Mouse (Mus musculus): ENCODE results near the gene Gm37240. TPM values are rescaled to one million over a fixed set of nuclear protein-coding genes. Genes with fewer than 3 reads are reported as not detected.

Gm37240 gene
- polyA plus RNA-seq, 1 experiment from 2014 or later = 2.8 TPM

GRCm38 (mm10) chr3:85516739-85517396 is 370.4 kb downstream of the Gm37240 start:
- H3K27me3 ChIP-seq (replicated peaks; ENCODE audit: low read depth, poor library complexity, severe bottlenecking) = no peaks in the 10 kb centered on the region
- peaks cover 9% of the 10 kb centered on the region; the same call in 1 of the 2 replicates for H3K4me1 ChIP-seq
- no peaks in the 10 kb centered on the region for H3K9me3 ChIP-seq
- WGBS = 78% methylated on average over 11 of the region's 11 CpGs
- DNase-seq (ENCODE audit: low spot score) = no peak
- H3K4me3 ChIP-seq = no peak overlapping the region
- H3K27ac ChIP-seq (replicated peaks) = no peak overlapping the region
- no peaks in the 10 kb centered on the region for H3K36me3 ChIP-seq (replicated peaks)

GRCm38 (mm10) chr3:85514700-85515099 is 372.6 kb downstream of the Gm37240 start:
- DNase-seq (ENCODE audit: low spot score) = no peak
- 73% methylated on average over 11 of the region's 11 CpGs for WGBS
- H3K4me3 ChIP-seq = no peak overlapping the region
- H3K4me1 ChIP-seq = peaks cover 9% of the 10 kb centered on the region; the same call in 1 of the 2 replicates
- H3K27me3 ChIP-seq (replicated peaks; ENCODE audit: low read depth, poor library complexity, severe bottlenecking) = no peaks in the 10 kb centered on the region
- H3K36me3 ChIP-seq (replicated peaks) = no peaks in the 10 kb centered on the region
- no peak overlapping the region for H3K27ac ChIP-seq (replicated peaks)
- H3K9me3 ChIP-seq = no peaks in the 10 kb centered on the region

GRCm38 (mm10) chr3:85508717-85509279 is 378.5 kb downstream of the Gm37240 start:
- H3K27me3 ChIP-seq (replicated peaks; ENCODE audit: low read depth, poor library complexity, severe bottlenecking) = no peaks in the 10 kb centered on the region
- 83% methylated on average over 5 of the region's 5 CpGs for WGBS

GRCm38 (mm10) chr3:85500096-85500495 is 387.2 kb downstream of the Gm37240 start:
- Histone ChIP-seq H3K9me3 (no peaks in the 10 kb centered on the region), H3K27ac (replicated peaks) (no peak overlapping the region), H3K27me3 (replicated peaks; ENCODE audit: low read depth, poor library complexity, severe bottlenecking) (no peaks in the 10 kb centered on the region), H3K36me3 (replicated peaks) (no peaks in the 10 kb centered on the region), H3K4me3 (no peak overlapping the region), H3K4me1 (no peaks in the 10 kb centered on the region)
- WGBS = 82% methylated on average over 3 of the region's 3 CpGs
- no peak for DNase-seq (ENCODE audit: low spot score)

More at GRCm38 (mm10) chr3:85508717-85509279, 378.5 kb downstream of the Gm37240 start:
- DNase-seq (ENCODE audit: low spot score) = no peak
- Histone ChIP-seq H3K36me3 (replicated peaks) (no peaks in the 10 kb centered on the region), H3K4me3 (no peak overlapping the region), H3K9me3 (no peaks in the 10 kb centered on the region), H3K27ac (replicated peaks) (no peak overlapping the region), H3K4me1 (no peaks in the 10 kb centered on the region)

- 86% methylated on average over 4 of the region's 4 CpGs for WGBS
- H3K9me3 ChIP-seq = no peaks in the 10 kb centered on the region
- no peaks in the 10 kb centered on the region for H3K36me3 ChIP-seq (replicated peaks)
- no peaks in the 10 kb centered on the region for H3K4me1 ChIP-seq
- no peak overlapping the region for H3K4me3 ChIP-seq
- H3K27ac ChIP-seq (replicated peaks) = no peak overlapping the region
- no peak for DNase-seq (ENCODE audit: low spot score)
- H3K27me3 ChIP-seq (replicated peaks; ENCODE audit: low read depth, poor library complexity, severe bottlenecking) = no peaks in the 10 kb centered on the region
Observed at GRCm38 (mm10) chr3:85496146-85496545, 391.2 kb downstream of the Gm37240 start.

GRCm38 (mm10) chr3:85493796-85494195 is 393.5 kb downstream of the Gm37240 start:
- no peaks in the 10 kb centered on the region for H3K27me3 ChIP-seq (replicated peaks; ENCODE audit: low read depth, poor library complexity, severe bottlenecking)
- 87% methylated on average over 8 of the region's 8 CpGs for WGBS
- no peak for DNase-seq (ENCODE audit: low spot score)
- no peak overlapping the region for H3K4me3 ChIP-seq
- H3K9me3 ChIP-seq = no peaks in the 10 kb centered on the region
- H3K27ac ChIP-seq (replicated peaks) = no peak overlapping the region
- H3K36me3 ChIP-seq (replicated peaks) = no peaks in the 10 kb centered on the region
- no peaks in the 10 kb centered on the region for H3K4me1 ChIP-seq

GRCm38 (mm10) chr3:85490204-85490603 is 397.1 kb downstream of the Gm37240 start:
- DNase-seq (ENCODE audit: low spot score) = no peak

GRCm38 (mm10) chr3:85487379-85487778 is 399.9 kb downstream of the Gm37240 start:
- Histone ChIP-seq H3K4me1 (peaks cover 17% of the 10 kb centered on the region), H3K27ac (replicated peaks) (no peak overlapping the region), H3K4me3 (no peak overlapping the region), H3K9me3 (no peaks in the 10 kb centered on the region), H3K36me3 (replicated peaks) (no peaks in the 10 kb centered on the region), H3K27me3 (replicated peaks; ENCODE audit: low read depth, poor library complexity, severe bottlenecking) (no peaks in the 10 kb centered on the region)
- WGBS = 84% methylated on average over 6 of the region's 6 CpGs
- DNase-seq (ENCODE audit: low spot score) = no peak

More at GRCm38 (mm10) chr3:85490204-85490603, 397.1 kb downstream of the Gm37240 start:
- 91% methylated on average over 3 of the region's 3 CpGs for WGBS
- Histone ChIP-seq H3K4me1 (peaks cover 9% of the 10 kb centered on the region), H3K27me3 (replicated peaks; ENCODE audit: low read depth, poor library complexity, severe bottlenecking) (no peaks in the 10 kb centered on the region), H3K36me3 (replicated peaks) (no peaks in the 10 kb centered on the region), H3K27ac (replicated peaks) (no peak overlapping the region), H3K9me3 (no peaks in the 10 kb centered on the region), H3K4me3 (no peak overlapping the region)

- no peaks in the 10 kb centered on the region for H3K27me3 ChIP-seq (replicated peaks; ENCODE audit: low read depth, poor library complexity, severe bottlenecking)
Observed at GRCm38 (mm10) chr3:85485536-85486190, 401.7 kb downstream of the Gm37240 start.

GRCm38 (mm10) chr3:85482636-85483035 is 404.7 kb downstream of the Gm37240 start:
- Histone ChIP-seq H3K4me3 (no peak overlapping the region), H3K36me3 (replicated peaks) (no peaks in the 10 kb centered on the region), H3K27me3 (replicated peaks; ENCODE audit: low read depth, poor library complexity, severe bottlenecking) (no peaks in the 10 kb centered on the region), H3K27ac (replicated peaks) (no peak overlapping the region), H3K4me1 (peaks cover 18% of the 10 kb centered on the region), H3K9me3 (no peaks in the 10 kb centered on the region)
- DNase-seq (ENCODE audit: low spot score) = peak; percentile 28
- 53% methylated on average over 5 of the region's 5 CpGs for whole genome bisulfite sequencing

More at GRCm38 (mm10) chr3:85485536-85486190, 401.7 kb downstream of the Gm37240 start:
- Histone ChIP-seq H3K4me1 (peaks cover 18% of the 10 kb centered on the region), H3K27ac (replicated peaks) (peak overlapping the region; percentile 7; the same call in 1 of the 2 replicates), H3K36me3 (replicated peaks) (no peaks in the 10 kb centered on the region), H3K4me3 (no peak overlapping the region), H3K9me3 (no peaks in the 10 kb centered on the region)
- WGBS = 61% methylated on average over 3 of the region's 3 CpGs
- peak; percentile 21 for DNase-seq (ENCODE audit: low spot score)

- H3K4me3 ChIP-seq = no peak overlapping the region
- no peaks in the 10 kb centered on the region for H3K27me3 ChIP-seq (replicated peaks; ENCODE audit: low read depth, poor library complexity, severe bottlenecking)
- peaks cover 13% of the 10 kb centered on the region for H3K4me1 ChIP-seq
- WGBS = 91% methylated on average over 1 of the region's 1 CpGs
- DNase-seq (ENCODE audit: low spot score) = no peak
- H3K27ac ChIP-seq (replicated peaks) = no peak overlapping the region
- no peaks in the 10 kb centered on the region for H3K36me3 ChIP-seq (replicated peaks)
- no peaks in the 10 kb centered on the region for H3K9me3 ChIP-seq
Observed at GRCm38 (mm10) chr3:85480638-85481037, 406.7 kb downstream of the Gm37240 start.

- WGBS = 94% methylated on average over 8 of the region's 8 CpGs
- Histone ChIP-seq H3K4me3 (no peak overlapping the region), H3K27ac (replicated peaks) (no peak overlapping the region), H3K27me3 (replicated peaks; ENCODE audit: low read depth, poor library complexity, severe bottlenecking) (no peaks in the 10 kb centered on the region), H3K9me3 (no peaks in the 10 kb centered on the region), H3K36me3 (replicated peaks) (no peaks in the 10 kb centered on the region), H3K4me1 (peaks cover 6% of the 10 kb centered on the region)
- no peak for DNase-seq (ENCODE audit: low spot score)
Observed at GRCm38 (mm10) chr3:85478731-85479130, 408.6 kb downstream of the Gm37240 start.

GRCm38 (mm10) chr3:85469711-85470110 is 417.6 kb downstream of the Gm37240 start:
- H3K27me3 ChIP-seq (replicated peaks; ENCODE audit: low read depth, poor library complexity, severe bottlenecking) = no peaks in the 10 kb centered on the region
- WGBS = 84% methylated on average over 6 of the region's 6 CpGs
- H3K9me3 ChIP-seq = no peaks in the 10 kb centered on the region
- H3K4me3 ChIP-seq = no peak overlapping the region
- DNase-seq (ENCODE audit: low spot score) = no peak
- no peaks in the 10 kb centered on the region for H3K4me1 ChIP-seq
- no peak overlapping the region for H3K27ac ChIP-seq (replicated peaks)
- H3K36me3 ChIP-seq (replicated peaks) = no peaks in the 10 kb centered on the region
